Mouse (Mus musculus): ENCODE results near the gene Ift81.

Ift81 gene

GRCm38 (mm10) chr5:122624952-122625479 lies 10.7 kb upstream of the Ift81 start:
- DNase-seq: no peak

GRCm38 (mm10) chr5:122623861-122624260 lies 9.5 kb upstream of the Ift81 start:
- no peak for DNase-seq

- no peak for DNase-seq
Observed at GRCm38 (mm10) chr5:122622526-122622925, 8.2 kb upstream of the Ift81 start.

GRCm38 (mm10) chr5:122621376-122621886 lies 7.1 kb upstream of the Ift81 start:
- DNase-seq: no peak

GRCm38 (mm10) chr5:122619686-122620296 lies 5.5 kb upstream of the Ift81 start:
- DNase-seq: no peak

- DNase-seq: no peak
Observed at GRCm38 (mm10) chr5:122617718-122618117, 3.4 kb upstream of the Ift81 start.

- DNase-seq: no peak
Observed at GRCm38 (mm10) chr5:122611651-122612050, 2.7 kb downstream of the Ift81 start.

GRCm38 (mm10) chr5:122604894-122605293 lies 9.4 kb downstream of the Ift81 start:
- DNase-seq: no peak

GRCm38 (mm10) chr5:122602233-122602632 lies 12.1 kb downstream of the Ift81 start:
- no peak for DNase-seq

- DNase-seq: no peak
Observed at GRCm38 (mm10) chr5:122595470-122595869, 18.8 kb downstream of the Ift81 start.

GRCm38 (mm10) chr5:122589891-122590290 lies 24.4 kb downstream of the Ift81 start:
- DNase-seq: no peak

GRCm38 (mm10) chr5:122585546-122585945 lies 28.8 kb downstream of the Ift81 start:
- DNase-seq: no peak

- peak; percentile 23 for DNase-seq
Observed at GRCm38 (mm10) chr5:122584093-122584492, 30.2 kb downstream of the Ift81 start.

- no peak for DNase-seq
Observed at GRCm38 (mm10) chr5:122576683-122577329, 37.5 kb downstream of the Ift81 start.

GRCm38 (mm10) chr5:122572001-122572400 lies 42.3 kb downstream of the Ift81 start:
- peak; percentile 26 for DNase-seq

- no peak for DNase-seq
Observed at GRCm38 (mm10) chr5:122566626-122567025, 47.7 kb downstream of the Ift81 start.

GRCm38 (mm10) chr5:122560654-122561053 lies 53.7 kb downstream of the Ift81 start:
- no peak for DNase-seq

GRCm38 (mm10) chr5:122558127-122558526 lies 56.2 kb downstream of the Ift81 start:
- no peak for DNase-seq

- DNase-seq: no peak
Observed at GRCm38 (mm10) chr5:122555107-122555506, 59.2 kb downstream of the Ift81 start.

GRCm38 (mm10) chr5:122552638-122553037 lies 61.7 kb downstream of the Ift81 start:
- no peak for DNase-seq

GRCm38 (mm10) chr5:122550460-122550859 lies 63.9 kb downstream of the Ift81 start:
- DNase-seq: no peak

- DNase-seq: peak; percentile 55
Observed at GRCm38 (mm10) chr5:122548671-122549070, 65.6 kb downstream of the Ift81 start.

GRCm38 (mm10) chr5:122547810-122548209 lies 66.5 kb downstream of the Ift81 start:
- DNase-seq: peak; percentile 17

GRCm38 (mm10) chr5:122547251-122547714 lies 67.0 kb downstream of the Ift81 start:
- peak; percentile 55 for DNase-seq
